Mouse (Mus musculus): ENCODE measurements around the gene Gm30083. TPM values are rescaled to one million over a fixed set of nuclear protein-coding genes. Genes with fewer than 3 reads are reported as not detected.
A peak's percentile ranks its signal among the peaks of the same experiment; 100 is the strongest.

The Gm30083 gene
- polyA plus RNA-seq, 1 experiment: 30.6 TPM

- H3K4me3 ChIP-seq (ENCODE audit: control insufficient read depth, low read depth, low read length): peak overlapping the region; percentile 80
- H3K36me3 ChIP-seq (ENCODE audit: control insufficient read depth, insufficient read depth, low read length): no peaks in the 10 kb centered on the region
- H3K27me3 ChIP-seq (ENCODE audit: control insufficient read depth, insufficient read depth, low read length): no peaks in the 10 kb centered on the region
- TF ChIP-seq POLR2A (IDR thresholded peaks at IDR 0.05; ENCODE audit: control insufficient read depth, low read depth, low read length) (no peak; the same call in 1 of the 2 replicates), CTCF (IDR thresholded peaks at IDR 0.05; ENCODE audit: control insufficient read depth, insufficient read depth, insufficient replicate concordance, low read depth, low read length) (no peak)
- no peaks in the 10 kb centered on the region for H3K4me1 ChIP-seq (ENCODE audit: control insufficient read depth, insufficient read depth, low read length)
- no peak overlapping the region for H3K27ac ChIP-seq (ENCODE audit: control insufficient read depth, insufficient read depth, low read depth, low read length)
These were observed 2.0 kb upstream of the Gm30083 start for GRCm38 (mm10) chr14:34016938-34017337.

- H3K4me3 ChIP-seq (ENCODE audit: control insufficient read depth, low read depth, low read length): peak within 1 kb of the TSS; percentile 80
- H3K4me1 ChIP-seq (ENCODE audit: control insufficient read depth, insufficient read depth, low read length): no peaks in the 10 kb centered on the region
- no peaks in the 10 kb centered on the region for H3K27me3 ChIP-seq (ENCODE audit: control insufficient read depth, insufficient read depth, low read length)
- TF ChIP-seq POLR2A (IDR thresholded peaks at IDR 0.05; ENCODE audit: control insufficient read depth, low read depth, low read length) (no peak), CTCF (IDR thresholded peaks at IDR 0.05; ENCODE audit: control insufficient read depth, insufficient read depth, insufficient replicate concordance, low read depth, low read length) (no peak)
- H3K36me3 ChIP-seq (ENCODE audit: control insufficient read depth, insufficient read depth, low read length): no peaks in the 10 kb centered on the region
- H3K27ac ChIP-seq (ENCODE audit: control insufficient read depth, insufficient read depth, low read depth, low read length): no peak within 1 kb of the TSS; the same call in 1 of the 2 replicates
These were observed 1.4 kb upstream of the Gm30083 start, which contains the start of gene Gm5460 for GRCm38 (mm10) chr14:34016381-34016780. TSS of gene Gm5460 (plus strand) at chr14:34016758.

GRCm38 (mm10) chr14:34002358-34002757 lies 12.6 kb downstream of the Gm30083 start:
- no peak for TF ChIP-seq POLR2A (IDR thresholded peaks at IDR 0.05; ENCODE audit: control insufficient read depth, low read depth, low read length)
- TF ChIP-seq CTCF (IDR thresholded peaks at IDR 0.05; ENCODE audit: control insufficient read depth, insufficient read depth, insufficient replicate concordance, low read depth, low read length): no peak
- Histone ChIP-seq H3K4me3 (ENCODE audit: control insufficient read depth, low read depth, low read length) (no peak overlapping the region), H3K27me3 (ENCODE audit: control insufficient read depth, insufficient read depth, low read length) (no peaks in the 10 kb centered on the region)

GRCm38 (mm10) chr14:34001445-34001844 lies 13.5 kb downstream of the Gm30083 start:
- H3K4me1 ChIP-seq (ENCODE audit: control insufficient read depth, insufficient read depth, low read length): no peaks in the 10 kb centered on the region
- TF ChIP-seq POLR2A (IDR thresholded peaks at IDR 0.05; ENCODE audit: control insufficient read depth, low read depth, low read length): no peak
- no peak for TF ChIP-seq CTCF (IDR thresholded peaks at IDR 0.05; ENCODE audit: control insufficient read depth, insufficient read depth, insufficient replicate concordance, low read depth, low read length)
- no peaks in the 10 kb centered on the region for H3K36me3 ChIP-seq (ENCODE audit: control insufficient read depth, insufficient read depth, low read length)
- H3K27me3 ChIP-seq (ENCODE audit: control insufficient read depth, insufficient read depth, low read length): no peaks in the 10 kb centered on the region
- H3K27ac ChIP-seq (ENCODE audit: control insufficient read depth, insufficient read depth, low read depth, low read length): no peak overlapping the region
- H3K4me3 ChIP-seq (ENCODE audit: control insufficient read depth, low read depth, low read length): no peak overlapping the region

More at GRCm38 (mm10) chr14:34002358-34002757, 12.6 kb downstream of the Gm30083 start:
- Histone ChIP-seq H3K27ac (ENCODE audit: control insufficient read depth, insufficient read depth, low read depth, low read length) (no peak overlapping the region), H3K4me1 (ENCODE audit: control insufficient read depth, insufficient read depth, low read length) (no peaks in the 10 kb centered on the region), H3K36me3 (ENCODE audit: control insufficient read depth, insufficient read depth, low read length) (no peaks in the 10 kb centered on the region)

- H3K4me3 ChIP-seq (ENCODE audit: control insufficient read depth, low read depth, low read length): no peak overlapping the region
- no peaks in the 10 kb centered on the region for H3K36me3 ChIP-seq (ENCODE audit: control insufficient read depth, insufficient read depth, low read length)
- H3K27ac ChIP-seq (ENCODE audit: control insufficient read depth, insufficient read depth, low read depth, low read length): no peak overlapping the region
- no peaks in the 10 kb centered on the region for H3K27me3 ChIP-seq (ENCODE audit: control insufficient read depth, insufficient read depth, low read length)
- no peak for TF ChIP-seq CTCF (IDR thresholded peaks at IDR 0.05; ENCODE audit: control insufficient read depth, insufficient read depth, insufficient replicate concordance, low read depth, low read length)
- TF ChIP-seq POLR2A (IDR thresholded peaks at IDR 0.05; ENCODE audit: control insufficient read depth, low read depth, low read length): no peak
- no peaks in the 10 kb centered on the region for H3K4me1 ChIP-seq (ENCODE audit: control insufficient read depth, insufficient read depth, low read length)
These were observed 14.9 kb downstream of the Gm30083 start for GRCm38 (mm10) chr14:34000076-34000475.

- no peaks in the 10 kb centered on the region for H3K36me3 ChIP-seq (ENCODE audit: control insufficient read depth, insufficient read depth, low read length)
- no peaks in the 10 kb centered on the region for H3K4me1 ChIP-seq (ENCODE audit: control insufficient read depth, insufficient read depth, low read length)
- H3K27me3 ChIP-seq (ENCODE audit: control insufficient read depth, insufficient read depth, low read length): no peaks in the 10 kb centered on the region
- no peak overlapping the region for H3K27ac ChIP-seq (ENCODE audit: control insufficient read depth, insufficient read depth, low read depth, low read length)
- TF ChIP-seq POLR2A (IDR thresholded peaks at IDR 0.05; ENCODE audit: control insufficient read depth, low read depth, low read length) (no peak), CTCF (IDR thresholded peaks at IDR 0.05; ENCODE audit: control insufficient read depth, insufficient read depth, insufficient replicate concordance, low read depth, low read length) (no peak)
- H3K4me3 ChIP-seq (ENCODE audit: control insufficient read depth, low read depth, low read length): no peak overlapping the region
These were observed 17.6 kb downstream of the Gm30083 start for GRCm38 (mm10) chr14:33997427-33997826.

- Histone ChIP-seq H3K4me1 (ENCODE audit: control insufficient read depth, insufficient read depth, low read length) (no peaks in the 10 kb centered on the region), H3K27me3 (ENCODE audit: control insufficient read depth, insufficient read depth, low read length) (no peaks in the 10 kb centered on the region), H3K27ac (ENCODE audit: control insufficient read depth, insufficient read depth, low read depth, low read length) (no peak overlapping the region), H3K36me3 (ENCODE audit: control insufficient read depth, insufficient read depth, low read length) (no peaks in the 10 kb centered on the region), H3K4me3 (ENCODE audit: control insufficient read depth, low read depth, low read length) (no peak overlapping the region)
- TF ChIP-seq CTCF (IDR thresholded peaks at IDR 0.05; ENCODE audit: control insufficient read depth, insufficient read depth, insufficient replicate concordance, low read depth, low read length): no peak
- TF ChIP-seq POLR2A (IDR thresholded peaks at IDR 0.05; ENCODE audit: control insufficient read depth, low read depth, low read length): no peak
These were observed 21.3 kb downstream of the Gm30083 start for GRCm38 (mm10) chr14:33993521-33994289.
